Mouse (Mus musculus) embryonic facial prominence, embryonic 11.5 days (tissue): ENCODE measurements at regions not wholly inside any gene's neighbourhood (a gene's known extent, or its start where the extent isn't known, plus 50 kb on each side); places are given as distances from the start of the nearest gene placed in this dataset.

ENCODE experiments used
- ATAC-seq: fragments of 200-750 bp; cut with Nextera tagmentation; replicated peaks from 2 replicates; pipeline ENCODE4 v1.8.0; 2017; ENCODE audit warnings: low read depth; ENCODE audit not compliant: insufficient number of reproducible peaks, low FRiP score, low TSS enrichment
- DNase-seq: peaks from one replicate; pipeline ENCODE4 v3.0.0-alpha.2; 2015; ENCODE audit warnings: low spot score
- H3K27ac ChIP-seq: fragments of 300-500 bp; sonication (generic); replicated peaks from 2 replicates; pipeline ENCODE4 v1.5.1; 2014; ENCODE audit warnings: mild to moderate bottlenecking, low read depth, low read length, control low read depth
- H3K27me3 ChIP-seq: fragments of 300-500 bp; sonication (generic); 2 replicates; pipeline ENCODE4 v1.6.1; 2014; ENCODE audit warnings: mild to moderate bottlenecking, low read length, moderate library complexity, mixed read lengths; ENCODE audit not compliant: control insufficient read depth, insufficient read depth
- H3K36me3 ChIP-seq: fragments of 300-500 bp; sonication (generic); replicated peaks from 2 replicates; pipeline ENCODE4 v1.6.1; 2014; ENCODE audit warnings: low read depth, mild to moderate bottlenecking, low read length, moderate library complexity, mixed read lengths; ENCODE audit not compliant: control insufficient read depth, insufficient read depth
- H3K4me1 ChIP-seq: fragments of 300-500 bp; sonication (generic); 2 replicates; pipeline ENCODE4 v1.6.1; 2014; ENCODE audit warnings: low read length, mixed read lengths; ENCODE audit not compliant: control insufficient read depth, insufficient read depth
- H3K4me2 ChIP-seq: fragments of 300-500 bp; sonication (generic); 2 replicates; pipeline ENCODE4 v1.6.1; 2014; ENCODE audit warnings: low read depth, mild to moderate bottlenecking, control low read depth, low read length, moderate library complexity
- H3K4me3 ChIP-seq: fragments of 300-500 bp; sonication (generic); 2 replicates; pipeline ENCODE4 v1.5.1; 2014; ENCODE audit warnings: low read depth, low read length, control low read depth
- H3K9ac ChIP-seq: fragments of 300-500 bp; sonication (generic); replicated peaks from 2 replicates; pipeline ENCODE4 v1.6.1; 2014; ENCODE audit warnings: mild to moderate bottlenecking, control low read depth, low read length
- H3K9me3 ChIP-seq: fragments of 300-500 bp; sonication (generic); replicated peaks from 2 replicates; pipeline ENCODE4 v1.6.1; 2016; ENCODE audit warnings: mild to moderate bottlenecking, low read length, inconsistent platforms, mixed read lengths; ENCODE audit not compliant: control insufficient read depth
- WGBS: fragments of 180-500 bp; shearing (Covaris S2); extraction: QIAGEN DNeasy Blood & Tissue Kit; methylation state at CpG from one replicate; pipeline ENCODE4 v1.1.7; 2014; 5-methylcytosine and 5-hydroxymethylcytosine counted together

GRCm38 (mm10) chr3:150050916-150051315 lies 1060.6 kb upstream of the Adgrl2 start:
- no peaks in the 10 kb centered on the region for H3K27me3 ChIP-seq
- H3K9me3 ChIP-seq, result no peaks in the 10 kb centered on the region
- H3K27ac ChIP-seq, result no peak overlapping the region
- H3K4me2 ChIP-seq, result no peak overlapping the region
- 90% methylated on average over 5 of the region's 5 CpGs for WGBS
- no peaks in the 10 kb centered on the region for H3K36me3 ChIP-seq
- ATAC-seq (no peak), DNase-seq (no peak)
- no peaks in the 10 kb centered on the region; the same call in 1 of the 2 replicates for H3K4me1 ChIP-seq
- no peak overlapping the region for H3K4me3 ChIP-seq
- H3K9ac ChIP-seq, result no peak overlapping the region

- 23% methylated on average over 4 of the region's 4 CpGs for WGBS
- Histone ChIP-seq H3K36me3 (no peaks in the 10 kb centered on the region), H3K4me3 (no peak overlapping the region), H3K27ac (no peak overlapping the region), H3K9me3 (no peaks in the 10 kb centered on the region), H3K27me3 (no peaks in the 10 kb centered on the region), H3K4me2 (no peak overlapping the region), H3K9ac (no peak overlapping the region), H3K4me1 (no peaks in the 10 kb centered on the region; the same call in 1 of the 2 replicates)
- ATAC-seq, result 0 out of 2 replicates have a peak, but pooled peaks have one; percentile 44
- DNase-seq, result peak; percentile 58
These were observed 1059.8 kb upstream of the Adgrl2 start for GRCm38 (mm10) chr3:150049876-150050830.
